In genomic region chr2:35497662-35498196, GRCm38 (mm10) we compare ENCODE assay signal across 11 mouse cellular contexts.
"Had no signal": no experiment of that assay in that cellular context is flagged by ENCODE, and none has a peak within 500 bp of the region (broad histone marks: within the 10 kb centered on the region; RNA-seq: fewer than 3 reads in every experiment).

No protein-coding gene starts in this region.

- H3K4me3 ChIP-seq: kidney, embryonic 15.5 days; limb, embryonic 10.5 days; lung, embryonic 15.5 days; midbrain, embryonic 12.5 days had no signal

- H3K4me2 ChIP-seq: kidney, embryonic 15.5 days; lung, embryonic 15.5 days; midbrain, embryonic 12.5 days had no signal

- H3K4me1 ChIP-seq: midbrain, embryonic 12.5 days had no signal

- DNase-seq: kidney, adult 2 months; kidney, postnatal 14 days; lung, postnatal 14 days; right cerebral cortex, postnatal 4 days; spleen, adult 18-20 months had no signal

- H3K27ac ChIP-seq: limb, embryonic 10.5 days; lung, embryonic 15.5 days; midbrain, embryonic 12.5 days had no signal

- ATAC-seq: intestine, embryonic 16.5 days; midbrain, embryonic 16.5 days had no signal

- H3K36me3 ChIP-seq: kidney, embryonic 15.5 days; limb, embryonic 10.5 days; lung, embryonic 15.5 days; midbrain, embryonic 12.5 days had no signal

- H3K27me3 ChIP-seq: kidney, embryonic 15.5 days; lung, embryonic 15.5 days; midbrain, embryonic 12.5 days had no signal

- H3K9me3 ChIP-seq: kidney, embryonic 15.5 days; limb, embryonic 10.5 days; lung, embryonic 15.5 days; midbrain, embryonic 12.5 days had no signal

- H3K9ac ChIP-seq: kidney, embryonic 15.5 days; lung, embryonic 15.5 days; midbrain, embryonic 12.5 days had no signal
